Mouse (Mus musculus) urinary bladder, postnatal 14 days (tissue): ENCODE results near the gene Fam213b.

Experiments used
- DNase-seq: peaks from one replicate; pipeline ENCODE4 v3.0.0; 2021; ENCODE audit warnings: low spot score

The Fam213b gene

DNA sequence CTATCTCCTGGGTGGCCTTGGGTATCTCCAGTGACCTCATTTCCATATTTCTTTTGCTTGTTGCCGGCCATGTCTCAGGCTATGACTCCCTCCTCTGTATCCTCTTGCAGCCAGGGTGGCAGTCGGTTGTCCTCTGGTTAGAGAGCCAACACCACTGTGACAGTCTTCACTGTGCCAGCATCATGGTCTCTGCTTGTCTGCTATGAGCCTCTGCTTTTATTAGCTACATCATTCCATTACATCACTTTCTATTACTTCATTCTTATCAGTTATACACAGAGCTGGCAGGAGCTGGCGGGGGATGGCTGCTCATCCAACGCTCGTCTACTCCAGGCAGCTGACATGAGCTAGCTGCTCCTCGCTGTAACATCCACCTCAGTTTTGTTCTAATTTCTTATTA, 18.2 kb downstream of the Fam213b start:
- no peak for DNase-seq

DNA sequence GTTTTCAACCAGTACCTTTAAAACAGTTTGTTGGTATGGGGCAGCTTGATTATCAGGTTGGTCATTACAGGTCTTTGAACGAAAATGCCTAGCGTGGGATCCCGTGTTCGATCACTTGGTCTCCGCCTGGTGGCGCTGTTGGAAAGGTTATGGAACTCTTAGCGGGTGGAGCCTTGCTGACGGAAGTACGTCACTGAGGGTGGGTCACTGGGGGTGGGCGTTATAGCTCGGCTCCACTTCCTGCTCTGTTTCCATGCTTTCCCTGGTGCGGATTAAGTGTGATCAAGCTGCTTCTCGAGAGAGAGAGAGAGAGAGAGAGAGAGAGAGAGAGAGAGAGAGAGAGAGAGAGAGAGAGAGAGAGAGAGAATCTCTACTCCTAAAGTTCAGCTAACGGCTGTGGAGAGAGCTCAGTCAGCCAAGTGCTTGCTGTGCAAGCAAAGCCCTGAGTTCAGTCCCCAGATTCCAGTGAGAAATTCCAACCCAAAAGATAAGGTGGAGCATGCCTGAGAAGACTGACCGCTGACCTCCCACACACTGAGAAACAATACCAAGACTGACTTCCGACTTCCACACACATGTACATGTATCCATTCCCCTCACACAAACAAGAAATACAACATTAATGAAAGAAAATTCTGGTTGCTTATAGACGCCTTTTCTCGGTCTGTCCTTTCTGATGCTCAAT, 20.9 kb downstream of the Fam213b start:
- peak; percentile 96 for DNase-seq

DNA sequence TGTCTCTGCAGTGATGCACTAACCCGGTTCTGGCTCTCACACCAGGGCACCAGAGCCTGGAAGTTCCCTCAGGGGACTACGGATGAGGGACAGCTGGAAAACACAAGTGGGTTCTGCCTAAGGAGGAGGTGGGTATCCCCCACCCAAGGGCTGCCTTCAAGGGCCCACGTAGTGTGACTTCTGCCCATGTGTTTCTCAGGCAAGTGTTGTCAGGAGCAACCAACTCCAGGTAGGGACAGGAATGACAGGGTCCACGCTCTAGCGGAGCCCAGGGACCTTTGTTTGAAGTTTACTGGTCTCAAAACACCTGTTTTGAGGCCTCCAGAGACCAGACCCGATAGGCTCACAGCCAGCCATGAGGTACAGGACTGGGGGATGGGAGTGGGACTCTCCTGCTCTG, 25.7 kb downstream of the Fam213b start:
- DNase-seq, result no peak

- no peak for DNase-seq
Measured at GRCm38 (mm10) chr4:154871757-154872251, 27.1 kb downstream of the Fam213b start.

GRCm38 (mm10) chr4:154870721-154871120, 28.2 kb downstream of the Fam213b start:
- DNase-seq, result no peak

DNA sequence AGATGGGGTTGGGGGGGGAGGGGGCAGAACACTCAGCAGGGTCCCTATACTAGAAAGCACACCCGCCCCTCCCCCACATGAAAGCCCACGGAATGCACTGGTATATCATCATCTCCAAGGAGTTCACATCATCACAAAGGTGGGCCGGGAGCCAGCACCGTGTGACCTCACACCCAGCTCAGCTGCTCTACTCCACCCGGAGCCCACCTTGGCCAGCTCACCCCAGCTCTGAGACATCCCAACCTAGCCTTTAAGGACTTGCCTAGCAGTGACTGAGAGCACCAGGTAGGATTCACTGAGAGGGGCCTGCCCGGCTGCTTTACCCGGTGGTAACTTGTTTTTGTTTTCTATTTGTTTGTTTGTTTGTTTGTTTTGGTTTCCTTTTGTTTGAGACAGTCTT, 29.5 kb downstream of the Fam213b start, which contains the start of gene Mmel1:
Gene Mmel1 (plus strand): TSS at position 146 of the 400 bp plus-strand sequence.
- no peak for DNase-seq

DNA sequence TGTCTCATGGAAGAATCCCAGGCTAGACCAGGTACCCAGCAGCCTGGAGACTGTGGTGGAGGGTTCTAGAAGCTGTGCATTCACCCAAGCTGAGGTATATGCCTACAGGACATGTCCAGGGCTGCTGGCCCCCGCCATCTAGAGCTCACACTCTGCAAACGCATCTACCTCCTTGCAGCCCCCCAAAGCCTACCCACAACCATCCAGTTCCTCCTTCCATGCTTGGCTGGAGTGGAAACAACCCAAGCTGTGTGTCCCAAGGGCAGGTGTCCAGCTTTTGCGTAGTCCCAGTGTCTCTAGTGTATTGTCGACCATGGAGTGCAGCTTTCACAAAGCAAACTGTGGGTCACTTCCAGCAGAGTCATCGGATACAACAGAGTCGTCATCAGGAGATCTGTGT, 31.7 kb downstream of the Fam213b start:
- DNase-seq, result no peak

DNA sequence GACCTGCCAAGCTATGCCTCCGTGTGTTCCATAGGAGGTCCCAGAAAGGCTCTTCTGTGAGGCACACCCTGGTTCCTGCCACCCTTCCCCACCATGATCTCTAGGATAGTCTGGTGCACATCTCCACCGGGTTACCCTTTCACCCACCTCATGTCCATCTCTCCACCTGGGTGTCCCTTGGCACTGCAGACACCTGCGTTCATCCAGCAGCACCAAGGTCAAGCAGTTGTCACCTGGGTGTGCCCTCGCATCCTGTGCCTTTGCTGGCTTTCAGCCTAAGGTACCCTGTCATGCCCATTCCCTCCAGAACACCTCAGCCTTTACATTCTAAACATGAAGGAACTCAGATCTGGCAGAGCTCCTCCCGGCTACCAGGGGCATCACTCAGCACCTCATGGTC, 32.5 kb downstream of the Fam213b start:
- no peak for DNase-seq

DNA sequence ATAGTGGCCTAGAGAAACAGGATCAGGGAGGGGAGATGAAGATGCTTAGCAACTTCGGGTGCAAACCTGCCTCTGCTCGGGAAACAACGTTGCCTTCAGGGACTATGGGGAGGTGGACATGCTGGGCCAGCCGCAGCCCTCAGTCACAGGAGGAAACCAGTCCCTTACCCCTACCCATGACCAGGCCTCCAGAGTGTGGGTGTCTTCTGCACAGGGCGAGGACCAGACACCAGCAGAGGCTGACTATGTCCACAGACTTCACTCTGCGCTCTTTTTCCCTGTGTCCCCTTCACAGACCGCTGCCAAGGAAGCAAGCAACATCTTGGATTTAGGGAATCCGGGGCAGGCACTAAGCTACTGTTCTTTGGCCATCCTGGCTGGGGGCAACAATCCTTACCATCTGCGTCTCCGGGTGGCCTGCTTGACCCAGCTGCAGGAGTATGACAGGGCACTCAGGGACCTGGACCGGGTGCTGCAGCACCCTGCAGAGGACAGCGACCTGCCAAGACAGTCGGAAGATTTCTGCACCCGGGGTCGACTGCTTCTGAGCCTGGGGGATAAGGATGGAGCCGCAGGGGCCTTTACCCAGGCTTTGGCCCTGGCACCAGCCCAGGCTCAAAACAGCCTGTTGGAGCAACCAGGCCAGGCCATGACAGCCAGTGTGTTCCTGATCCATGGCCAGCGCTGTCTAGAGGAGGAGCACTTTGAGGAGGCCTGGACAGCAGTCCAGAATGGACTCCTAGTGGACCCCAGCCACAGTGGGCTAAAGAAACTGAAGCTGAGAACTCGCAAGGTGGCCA, 33.8 kb downstream of the Fam213b start:
- DNase-seq, result no peak

- peak; percentile 92 for DNase-seq
Measured at GRCm38 (mm10) chr4:154864271-154864771, 34.6 kb downstream of the Fam213b start.

GRCm38 (mm10) chr4:154863436-154863935, 35.4 kb downstream of the Fam213b start:
- no peak for DNase-seq

DNA sequence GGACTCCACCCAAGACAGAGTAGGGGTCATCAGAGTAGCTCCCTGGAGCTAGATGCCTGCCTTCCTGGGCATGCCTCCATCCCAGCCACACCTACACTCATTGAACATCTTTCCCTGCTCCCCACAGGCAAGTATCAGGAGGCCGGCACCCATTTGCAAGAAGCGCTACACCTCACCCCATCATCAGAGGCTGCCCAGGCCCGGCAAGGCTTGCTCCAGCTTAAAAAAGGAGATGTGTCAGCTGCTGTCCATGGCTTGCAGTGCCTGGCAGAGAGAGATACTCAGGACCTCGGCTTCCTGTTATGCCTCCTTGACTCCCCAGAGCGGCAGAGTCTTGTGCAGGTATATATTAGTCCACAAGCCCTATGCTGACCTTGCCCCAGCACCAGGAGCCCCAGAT, 37.0 kb downstream of the Fam213b start:
- DNase-seq, result no peak

GRCm38 (mm10) chr4:154858601-154859000, 40.3 kb downstream of the Fam213b start:
- no peak for DNase-seq

DNA sequence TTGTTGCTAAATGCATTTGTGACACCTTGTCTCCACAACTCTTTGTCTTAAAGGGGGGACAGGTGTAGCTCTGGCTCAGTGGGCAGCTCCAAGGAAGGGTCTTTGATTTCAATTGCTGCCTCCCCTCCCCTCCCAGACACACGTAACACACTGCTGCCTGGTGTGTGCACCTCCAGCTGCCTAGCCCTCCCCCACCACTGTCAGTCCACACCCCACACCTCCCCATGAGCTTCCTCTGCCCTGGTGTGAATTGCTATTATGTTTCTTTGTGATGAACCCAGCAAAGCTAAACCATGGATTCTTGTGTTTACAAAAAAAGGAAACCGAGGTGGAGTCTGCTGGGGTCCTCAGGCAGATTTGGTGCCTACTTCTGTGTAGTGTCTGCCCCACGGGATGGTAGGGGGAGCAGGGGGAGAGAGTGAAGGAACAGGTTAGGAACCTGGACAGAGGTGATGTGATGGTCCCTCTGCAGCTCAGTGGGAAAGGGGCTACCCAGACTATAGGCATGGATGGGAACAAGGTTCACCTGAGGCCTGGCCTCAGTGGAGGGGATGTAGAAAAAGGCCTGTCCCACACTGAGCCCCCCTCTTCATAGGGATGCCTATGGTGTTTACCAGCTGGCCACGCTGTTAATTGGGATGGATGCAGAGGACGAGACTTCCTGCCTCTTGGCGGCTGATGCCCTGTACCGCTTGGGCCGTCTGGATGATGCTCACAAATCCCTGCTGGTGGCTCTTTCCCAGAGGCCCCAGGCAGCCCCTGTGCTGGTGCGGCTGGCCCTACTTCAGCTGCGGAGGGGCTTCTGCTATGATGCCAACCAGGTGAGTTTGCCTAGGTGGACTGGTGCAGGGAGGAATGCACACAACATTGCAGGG, 41.3 kb downstream of the Fam213b start:
- DNase-seq, result no peak

DNA sequence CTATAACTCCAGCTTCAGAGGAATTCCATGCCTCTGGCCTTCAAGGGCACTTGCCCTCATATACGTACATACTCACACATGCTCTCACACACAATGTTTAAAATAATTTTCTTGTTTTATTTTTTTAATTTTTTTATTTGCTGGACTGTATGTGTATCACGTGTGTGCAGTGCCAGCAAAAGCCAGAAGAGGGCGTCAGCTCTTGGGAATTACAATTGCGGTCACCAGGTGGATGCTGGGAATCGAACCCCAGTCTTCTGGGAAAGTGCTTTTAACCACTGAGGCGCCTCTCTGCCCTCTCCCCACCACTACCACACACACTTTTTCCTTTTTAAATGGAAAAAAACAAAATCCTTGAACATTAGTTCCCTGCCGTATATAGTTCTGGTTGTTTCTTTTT, 42.1 kb downstream of the Fam213b start:
- no peak for DNase-seq

GRCm38 (mm10) chr4:154856480-154856837, 42.5 kb downstream of the Fam213b start:
- no peak for DNase-seq

DNA sequence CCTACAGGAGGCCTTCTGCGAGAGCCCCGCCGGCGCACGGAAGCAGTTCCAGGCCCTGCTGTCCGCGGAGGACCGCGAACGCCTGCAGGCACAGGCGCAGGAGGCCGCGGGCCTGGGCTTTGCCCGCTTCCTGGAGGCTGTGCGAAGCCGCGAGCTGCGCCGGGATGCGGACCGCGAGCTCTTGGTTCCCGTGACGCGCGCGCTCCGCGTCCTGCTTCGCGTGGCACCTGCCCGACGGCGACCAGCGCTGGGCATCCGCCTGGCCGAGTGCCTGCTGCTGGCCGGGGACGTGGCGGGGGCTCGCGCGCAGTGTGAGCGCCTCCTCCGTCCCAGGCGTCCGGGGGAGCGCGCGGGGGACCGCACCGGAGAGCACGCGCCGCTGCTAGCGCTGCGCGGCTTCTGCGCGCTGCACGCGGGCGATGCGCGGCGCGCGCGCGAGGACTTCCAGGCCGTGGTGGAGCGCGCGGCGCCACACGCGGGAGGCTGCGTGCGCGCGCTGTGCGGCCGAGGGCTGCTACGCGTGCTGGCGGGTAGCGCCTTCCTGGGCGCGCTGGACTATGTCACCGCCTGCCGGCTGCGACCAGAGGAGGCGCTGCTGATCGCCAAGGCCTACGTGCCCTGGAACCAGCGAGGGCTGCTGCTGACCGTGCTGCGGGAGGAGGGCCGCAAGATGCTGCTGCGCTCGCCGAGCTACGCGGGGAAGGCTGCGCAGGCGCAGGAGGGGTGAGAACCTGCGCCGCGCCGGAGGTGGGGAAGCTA, 43.0 kb downstream of the Fam213b start:
- DNase-seq, result peak; percentile 81

- no peak for DNase-seq
Measured at GRCm38 (mm10) chr4:154854676-154855345, 44.1 kb downstream of the Fam213b start.

DNA sequence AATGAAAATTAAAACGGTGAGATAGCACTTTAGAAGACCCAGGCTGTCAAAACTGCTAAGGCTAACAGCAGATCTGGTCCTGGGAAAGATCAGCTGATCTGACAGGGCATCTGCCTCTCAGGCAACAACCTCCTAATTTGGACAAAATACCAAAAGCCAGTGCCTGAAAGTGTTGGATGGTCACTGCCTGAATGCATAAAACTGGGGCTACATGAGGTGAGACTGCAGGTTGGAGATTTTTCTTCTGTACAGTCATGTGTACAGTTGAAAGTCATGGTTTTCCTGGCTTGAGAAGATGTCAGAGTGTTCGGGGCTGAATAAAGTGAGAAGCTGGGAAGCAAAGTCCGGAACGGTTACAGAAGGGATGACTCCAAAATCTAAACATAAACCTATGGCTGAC, 45.1 kb downstream of the Fam213b start:
- no peak for DNase-seq

GRCm38 (mm10) chr4:154852696-154853095, 46.2 kb downstream of the Fam213b start:
- no peak for DNase-seq
